Mouse (Mus musculus): ENCODE data around the gene Trem1. TPM values are rescaled to one million over a fixed set of nuclear protein-coding genes. Genes with fewer than 3 reads are reported as not detected.
A peak's percentile ranks its signal among the peaks of the same experiment; 100 is the strongest.

Trem1 gene
- polyA plus RNA-seq, 1 experiment = 0.68 TPM

- DNase-seq (ENCODE audit: low read depth in 1 of 2, low spot score in 2 of 2) = peak; percentile 63 to 80
- Histone ChIP-seq H3K27ac (ENCODE audit: insufficient read depth, low read length) (no peak overlapping the region), H3K4me3 (ENCODE audit: extremely low read depth, insufficient read depth, insufficient read length) (no peak overlapping the region), H3K27me3 (ENCODE audit: control insufficient read depth, insufficient read depth, low read length) (no peaks in the 10 kb centered on the region), H3K36me3 (ENCODE audit: control insufficient read depth, insufficient read depth, low read length) (no peaks in the 10 kb centered on the region), H3K4me1 (ENCODE audit: control insufficient read depth, insufficient read depth, insufficient read length) (no peaks in the 10 kb centered on the region; the same call in 1 of the 2 replicates)
- WGBS = 29% methylated on average over 6 of the region's 6 CpGs
- peak; percentile 88; the same call in 1 of the 2 replicates for TF ChIP-seq CTCF (IDR thresholded peaks at IDR 0.05; ENCODE audit: extremely low read depth, insufficient read depth, insufficient read length, insufficient replicate concordance)
- no peak for TF ChIP-seq POLR2A (IDR thresholded peaks at IDR 0.05; ENCODE audit: low read depth, low read length)
These were observed 42.3 kb downstream of the Trem1 start for GRCm38 (mm10) chr17:48274885-48275284.

- H3K27ac ChIP-seq (ENCODE audit: insufficient read depth, low read length) = no peak overlapping the region
- TF ChIP-seq POLR2A (IDR thresholded peaks at IDR 0.05; ENCODE audit: low read depth, low read length) (no peak), CTCF (IDR thresholded peaks at IDR 0.05; ENCODE audit: extremely low read depth, insufficient read depth, insufficient read length, insufficient replicate concordance) (no peak)
- no peaks in the 10 kb centered on the region for H3K27me3 ChIP-seq (ENCODE audit: control insufficient read depth, insufficient read depth, low read length)
- no peaks in the 10 kb centered on the region; the same call in 1 of the 2 replicates for H3K4me1 ChIP-seq (ENCODE audit: control insufficient read depth, insufficient read depth, insufficient read length)
- 71% methylated on average over 7 of the region's 7 CpGs for WGBS
- DNase-seq (ENCODE audit: low read depth in 1 of 2, low spot score in 2 of 2) = no peak
- H3K36me3 ChIP-seq (ENCODE audit: control insufficient read depth, insufficient read depth, low read length) = no peaks in the 10 kb centered on the region
- H3K4me3 ChIP-seq (ENCODE audit: extremely low read depth, insufficient read depth, insufficient read length) = no peak overlapping the region
These were observed 43.2 kb downstream of the Trem1 start for GRCm38 (mm10) chr17:48275736-48276135.

GRCm38 (mm10) chr17:48278381-48278780 lies 45.8 kb downstream of the Trem1 start:
- no peaks in the 10 kb centered on the region for H3K27me3 ChIP-seq (ENCODE audit: control insufficient read depth, insufficient read depth, low read length)
- no peaks in the 10 kb centered on the region for H3K36me3 ChIP-seq (ENCODE audit: control insufficient read depth, insufficient read depth, low read length)
- no peaks in the 10 kb centered on the region; the same call in 1 of the 2 replicates for H3K4me1 ChIP-seq (ENCODE audit: control insufficient read depth, insufficient read depth, insufficient read length)
- H3K27ac ChIP-seq (ENCODE audit: insufficient read depth, low read length) = peak overlapping the region; percentile 31; the same call in 1 of the 2 replicates
- DNase-seq (ENCODE audit: low read depth in 1 of 2, low spot score in 2 of 2) = no peak
- H3K4me3 ChIP-seq (ENCODE audit: extremely low read depth, insufficient read depth, insufficient read length) = no peak overlapping the region
- no peak for TF ChIP-seq POLR2A (IDR thresholded peaks at IDR 0.05; ENCODE audit: low read depth, low read length)
- no peak for TF ChIP-seq CTCF (IDR thresholded peaks at IDR 0.05; ENCODE audit: extremely low read depth, insufficient read depth, insufficient read length, insufficient replicate concordance)

- WGBS = 84% methylated on average over 4 of the region's 4 CpGs
- TF ChIP-seq POLR2A (IDR thresholded peaks at IDR 0.05; ENCODE audit: low read depth, low read length) (no peak), CTCF (IDR thresholded peaks at IDR 0.05; ENCODE audit: extremely low read depth, insufficient read depth, insufficient read length, insufficient replicate concordance) (no peak)
- H3K4me1 ChIP-seq (ENCODE audit: control insufficient read depth, insufficient read depth, insufficient read length) = no peaks in the 10 kb centered on the region; the same call in 1 of the 2 replicates
- no peak overlapping the region for H3K27ac ChIP-seq (ENCODE audit: insufficient read depth, low read length)
- H3K27me3 ChIP-seq (ENCODE audit: control insufficient read depth, insufficient read depth, low read length) = no peaks in the 10 kb centered on the region
- DNase-seq (ENCODE audit: low read depth in 1 of 2, low spot score in 2 of 2) = no peak
- no peak overlapping the region for H3K4me3 ChIP-seq (ENCODE audit: extremely low read depth, insufficient read depth, insufficient read length)
- no peaks in the 10 kb centered on the region for H3K36me3 ChIP-seq (ENCODE audit: control insufficient read depth, insufficient read depth, low read length)
These were observed 46.4 kb downstream of the Trem1 start for GRCm38 (mm10) chr17:48279002-48279401.

DNA sequence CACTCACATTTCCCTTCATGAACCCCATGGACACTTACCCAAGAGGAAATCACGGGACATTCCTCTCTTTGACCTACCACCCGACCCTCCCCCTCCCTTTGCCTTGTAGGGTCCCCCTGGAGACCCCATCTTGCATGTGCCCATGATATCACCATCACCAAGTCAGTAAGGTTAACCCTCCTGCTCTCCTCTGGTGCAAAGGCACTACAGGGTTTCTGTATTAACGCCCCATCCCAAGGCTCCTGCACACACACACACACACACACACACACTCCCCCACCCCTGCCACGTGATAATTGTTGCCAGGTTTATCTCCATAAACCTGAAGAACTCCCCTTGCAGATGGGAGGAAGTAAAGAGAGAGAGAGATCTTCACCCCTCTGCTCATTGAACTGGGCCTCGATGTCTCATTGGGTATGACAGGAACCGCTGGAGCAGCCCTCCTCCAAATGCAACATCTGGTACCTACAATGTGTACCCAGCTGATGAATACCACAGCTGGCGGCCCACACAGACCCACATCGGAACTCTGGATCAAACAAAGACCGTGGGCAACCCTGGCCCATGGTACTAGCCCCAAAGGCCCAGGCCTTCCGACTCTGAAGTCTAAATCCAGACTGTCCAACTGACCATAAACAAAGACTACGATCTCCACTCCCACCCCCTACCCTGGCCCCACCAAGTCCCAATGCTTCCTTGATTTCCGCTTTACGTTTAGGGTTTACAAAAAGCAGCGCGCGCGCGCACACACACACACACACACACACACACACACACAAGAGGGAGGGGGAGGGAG lies 48.6 kb downstream of the Trem1 start:
- Histone ChIP-seq H3K27ac (ENCODE audit: insufficient read depth, low read length) (no peak overlapping the region), H3K27me3 (ENCODE audit: control insufficient read depth, insufficient read depth, low read length) (no peaks in the 10 kb centered on the region), H3K4me1 (ENCODE audit: control insufficient read depth, insufficient read depth, insufficient read length) (no peaks in the 10 kb centered on the region; the same call in 1 of the 2 replicates), H3K4me3 (ENCODE audit: extremely low read depth, insufficient read depth, insufficient read length) (no peak overlapping the region; the same call in 1 of the 2 replicates), H3K36me3 (ENCODE audit: control insufficient read depth, insufficient read depth, low read length) (no peaks in the 10 kb centered on the region)
- no peak for DNase-seq (ENCODE audit: low read depth in 1 of 2, low spot score in 2 of 2)
- TF ChIP-seq CTCF (IDR thresholded peaks at IDR 0.05; ENCODE audit: extremely low read depth, insufficient read depth, insufficient read length, insufficient replicate concordance) (no peak), POLR2A (IDR thresholded peaks at IDR 0.05; ENCODE audit: low read depth, low read length) (no peak)
- WGBS = 44% methylated on average over 18 of the region's 18 CpGs

GRCm38 (mm10) chr17:48281739-48282085 lies 49.1 kb downstream of the Trem1 start:
- H3K4me1 ChIP-seq (ENCODE audit: control insufficient read depth, insufficient read depth, insufficient read length) = no peaks in the 10 kb centered on the region; the same call in 1 of the 2 replicates
- 16% methylated on average over 3 of the region's 3 CpGs for WGBS
- H3K36me3 ChIP-seq (ENCODE audit: control insufficient read depth, insufficient read depth, low read length) = no peaks in the 10 kb centered on the region
- DNase-seq (ENCODE audit: low read depth in 1 of 2, low spot score in 2 of 2) = no peak
- H3K4me3 ChIP-seq (ENCODE audit: extremely low read depth, insufficient read depth, insufficient read length) = no peak overlapping the region; the same call in 1 of the 2 replicates
- TF ChIP-seq CTCF (IDR thresholded peaks at IDR 0.05; ENCODE audit: extremely low read depth, insufficient read depth, insufficient read length, insufficient replicate concordance) = no peak
- no peak for TF ChIP-seq POLR2A (IDR thresholded peaks at IDR 0.05; ENCODE audit: low read depth, low read length)
- no peak overlapping the region for H3K27ac ChIP-seq (ENCODE audit: insufficient read depth, low read length)
- H3K27me3 ChIP-seq (ENCODE audit: control insufficient read depth, insufficient read depth, low read length) = no peaks in the 10 kb centered on the region

GRCm38 (mm10) chr17:48286765-48287164 lies 54.2 kb downstream of the Trem1 start:
- no peaks in the 10 kb centered on the region for H3K4me1 ChIP-seq (ENCODE audit: control insufficient read depth, insufficient read depth, insufficient read length)
- no peaks in the 10 kb centered on the region for H3K27me3 ChIP-seq (ENCODE audit: control insufficient read depth, insufficient read depth, low read length)
- no peak overlapping the region for H3K4me3 ChIP-seq (ENCODE audit: extremely low read depth, insufficient read depth, insufficient read length)
- DNase-seq (ENCODE audit: low read depth in 1 of 2, low spot score in 2 of 2) = no peak
- no peak overlapping the region for H3K27ac ChIP-seq (ENCODE audit: insufficient read depth, low read length)
- TF ChIP-seq POLR2A (IDR thresholded peaks at IDR 0.05; ENCODE audit: low read depth, low read length) (no peak), CTCF (IDR thresholded peaks at IDR 0.05; ENCODE audit: extremely low read depth, insufficient read depth, insufficient read length, insufficient replicate concordance) (peak; percentile 8; the same call in 1 of the 2 replicates)
- no peaks in the 10 kb centered on the region for H3K36me3 ChIP-seq (ENCODE audit: control insufficient read depth, insufficient read depth, low read length)
- 79% methylated on average over 1 of the region's 1 CpGs for WGBS
